ENCODE assay signal across 8 mouse cellular contexts in the genomic region with DNA sequence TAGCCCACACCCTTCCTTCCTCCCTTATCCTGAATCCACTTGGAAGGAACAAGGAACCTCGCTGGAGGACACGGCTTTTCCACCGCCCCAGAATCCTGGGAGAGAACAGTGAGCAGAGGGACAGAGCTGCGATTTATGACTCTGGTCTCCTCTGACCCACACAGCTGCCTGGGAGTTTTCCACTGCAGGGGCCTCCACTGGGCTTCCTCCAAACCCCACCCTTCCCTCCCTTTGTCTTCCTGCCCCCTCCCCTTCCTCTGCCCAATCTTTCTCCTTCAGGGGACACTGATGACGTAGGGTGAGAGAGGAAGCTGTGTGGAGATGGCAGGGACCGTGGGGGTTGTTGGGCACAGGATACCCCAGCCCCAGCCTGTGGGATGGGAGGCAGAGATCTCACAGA. TPM values are rescaled to one million over a fixed set of nuclear protein-coding genes. Genes with fewer than 3 reads are reported as not detected.
DNase-seq lines count a peak whose midpoint lies in the region; ATAC-seq and TF ChIP-seq lines count a peak whose summit lies in the region.

A gene (plus strand): TSS at position 286 of the 400 bp plus-strand sequence.

- no peak for ATAC-seq in forebrain, embryonic 13.5 days
- no peak for ATAC-seq in granulocyte monocyte progenitor cell, adult 5-6 weeks (replicated peaks; ENCODE audit: poor library complexity, severe bottlenecking)
- ATAC-seq in kidney, embryonic 15.5 days (replicated peaks; ENCODE audit: low FRiP score), result peak; percentile 46
- peak; percentile 47 for ATAC-seq in lung, postnatal 0 days
- ATAC-seq in forebrain, embryonic 14.5 days, result no peak
- ATAC-seq in activated CD4-positive, CD25-positive, alpha-beta regulatory T cell, adult 4 months, result no peak

- DNase-seq in forebrain, embryonic 10.5 days (ENCODE audit: extremely low spot score, low spot score), result no peak
- DNase-seq in lung, postnatal 0 days (ENCODE audit: low spot score), result peak; percentile 78
- no peak for DNase-seq in forebrain, embryonic 14.5 days (ENCODE audit: low spot score)
- DNase-seq in left cerebral cortex, postnatal 10 days (ENCODE audit: extremely low spot score in 1 of 2, low spot score in 2 of 2), result no peak

- no peak within 1 kb of the TSS for H3K4me2 ChIP-seq in forebrain, embryonic 13.5 days
- H3K4me2 ChIP-seq in kidney, embryonic 15.5 days, result peak within 1 kb of the TSS; percentile 19; the same call in 1 of the 2 replicates
- no peak within 1 kb of the TSS for H3K4me2 ChIP-seq in lung, postnatal 0 days (replicated peaks; ENCODE audit: low read depth, low read length)
- no peak within 1 kb of the TSS for H3K4me2 ChIP-seq in forebrain, embryonic 14.5 days (ENCODE audit: low read length)

- H3K36me3 ChIP-seq in forebrain, embryonic 10.5 days (replicated peaks), result peaks cover 60% of the 10 kb centered on the region
- peaks cover 54% of the 10 kb centered on the region for H3K36me3 ChIP-seq in forebrain, embryonic 13.5 days (ENCODE audit: poor library complexity, severe bottlenecking)
- H3K36me3 ChIP-seq in kidney, embryonic 15.5 days, result peaks cover 40% of the 10 kb centered on the region
- no peaks in the 10 kb centered on the region; the same call in 1 of the 2 replicates for H3K36me3 ChIP-seq in lung, postnatal 0 days (ENCODE audit: insufficient read depth, low read length)
- peaks cover 42% of the 10 kb centered on the region for H3K36me3 ChIP-seq in forebrain, embryonic 14.5 days (ENCODE audit: control insufficient read depth, insufficient read depth, low read length)

- peaks cover 27% of the 10 kb centered on the region for H3K4me1 ChIP-seq in forebrain, embryonic 10.5 days
- peaks cover 13% of the 10 kb centered on the region for H3K4me1 ChIP-seq in forebrain, embryonic 13.5 days
- H3K4me1 ChIP-seq in kidney, embryonic 15.5 days, result peaks cover 60% of the 10 kb centered on the region
- peaks cover 19% of the 10 kb centered on the region for H3K4me1 ChIP-seq in lung, postnatal 0 days (ENCODE audit: insufficient read depth, low read depth, low read length)
- H3K4me1 ChIP-seq in forebrain, embryonic 14.5 days (ENCODE audit: control insufficient read depth, insufficient read depth, low read length), result peaks cover 5% of the 10 kb centered on the region; the same call in 1 of the 2 replicates

- peak within 1 kb of the TSS; percentile 5; the same call in 1 of the 2 replicates for H3K4me3 ChIP-seq in forebrain, embryonic 10.5 days
- H3K4me3 ChIP-seq in forebrain, embryonic 13.5 days, result no peak within 1 kb of the TSS
- no peak within 1 kb of the TSS for H3K4me3 ChIP-seq in kidney, embryonic 15.5 days (replicated peaks)
- no peak within 1 kb of the TSS for H3K4me3 ChIP-seq in lung, postnatal 0 days (ENCODE audit: low read depth, low read length)
- no peak within 1 kb of the TSS for H3K4me3 ChIP-seq in forebrain, embryonic 14.5 days (ENCODE audit: low read depth, low read length)

- H3K9me3 ChIP-seq in forebrain, embryonic 10.5 days, result no peaks in the 10 kb centered on the region
- H3K9me3 ChIP-seq in forebrain, embryonic 13.5 days (replicated peaks), result no peaks in the 10 kb centered on the region
- no peaks in the 10 kb centered on the region for H3K9me3 ChIP-seq in kidney, embryonic 15.5 days (replicated peaks)
- H3K9me3 ChIP-seq in lung, postnatal 0 days (ENCODE audit: low read length), result no peaks in the 10 kb centered on the region
- no peaks in the 10 kb centered on the region for H3K9me3 ChIP-seq in forebrain, embryonic 14.5 days (replicated peaks; ENCODE audit: control insufficient read depth, low read length)

- peak within 1 kb of the TSS; percentile 41; the same call in 1 of the 2 replicates for H3K27ac ChIP-seq in forebrain, embryonic 10.5 days
- no peak within 1 kb of the TSS for H3K27ac ChIP-seq in forebrain, embryonic 13.5 days
- peak within 1 kb of the TSS; percentile 92 for H3K27ac ChIP-seq in kidney, embryonic 15.5 days
- peak within 1 kb of the TSS; percentile 87 for H3K27ac ChIP-seq in lung, postnatal 0 days (ENCODE audit: low read length)
- no peak within 1 kb of the TSS for H3K27ac ChIP-seq in forebrain, embryonic 14.5 days (ENCODE audit: low read depth, low read length)

- no peak for TF ChIP-seq CTCF in lung, postnatal 0 days (IDR thresholded peaks at IDR 0.05)

- peak; percentile 74 for TF ChIP-seq EP300 in lung, postnatal 0 days (IDR thresholded peaks at IDR 0.05)

- intact Hi-C loops in left cerebral cortex, postnatal 10 days (cut with DNase I), result no loop called here

- no peaks in the 10 kb centered on the region for H3K27me3 ChIP-seq in forebrain, embryonic 10.5 days (ENCODE audit: poor library complexity, severe bottlenecking)
- no peaks in the 10 kb centered on the region for H3K27me3 ChIP-seq in forebrain, embryonic 13.5 days
- no peaks in the 10 kb centered on the region for H3K27me3 ChIP-seq in kidney, embryonic 15.5 days
- H3K27me3 ChIP-seq in lung, postnatal 0 days (replicated peaks; ENCODE audit: insufficient read depth, low read length), result no peaks in the 10 kb centered on the region
- no peaks in the 10 kb centered on the region for H3K27me3 ChIP-seq in forebrain, embryonic 14.5 days (replicated peaks; ENCODE audit: control insufficient read depth, insufficient read depth, low read length)

- WGBS in forebrain, embryonic 10.5 days, result 81% methylated on average over 6 of the region's 6 CpGs
- WGBS in forebrain, embryonic 13.5 days, result 84% methylated on average over 6 of the region's 6 CpGs
- WGBS in kidney, embryonic 15.5 days, result 15% methylated on average over 6 of the region's 6 CpGs
- 13% methylated on average over 6 of the region's 6 CpGs for WGBS in lung, postnatal 0 days
- WGBS in forebrain, embryonic 14.5 days, result 87% methylated on average over 6 of the region's 6 CpGs

- no peak within 1 kb of the TSS for H3K9ac ChIP-seq in forebrain, embryonic 13.5 days
- no peak within 1 kb of the TSS for H3K9ac ChIP-seq in kidney, embryonic 15.5 days
- 0 out of 2 replicates have a peak within 1 kb of the TSS, but pooled peaks have one; percentile 5 for H3K9ac ChIP-seq in lung, postnatal 0 days (replicated peaks; ENCODE audit: low read depth)
- no peak within 1 kb of the TSS for H3K9ac ChIP-seq in forebrain, embryonic 14.5 days (ENCODE audit: low read length)

RNA-seq across cellular contexts. Expression of the gene that starts here (rescaled TPM):
- polyA plus RNA-seq in forebrain, embryonic 10.5 days (2016; fragmentation: Nextera tagmentation; extraction: Ambion mirVana), result 0.35 and 0.52 TPM in 2 replicates
- 0.13 and 0.31 TPM in 2 replicates for polyA plus RNA-seq in forebrain, embryonic 13.5 days (2015; fragmentation: Nextera tagmentation; extraction: Ambion mirVana)
- total RNA-seq in granulocyte monocyte progenitor cell, adult 5-6 weeks (2014; fragmentation: Nextera tagmentation), result 63.2 and 84.0 TPM in 2 replicates
- total RNA-seq in granulocyte monocyte progenitor cell, adult 5-6 weeks (2017), result 57.8 and 64.5 TPM in 2 replicates
- 3.0 and 4.1 TPM in 2 replicates for polyA plus RNA-seq in kidney, embryonic 15.5 days (2015; fragmentation: Nextera tagmentation; extraction: Ambion mirVana)
- polyA plus RNA-seq in lung, postnatal 0 days (2015; fragmentation: Nextera tagmentation; extraction: Ambion mirVana), result 10.5 and 11.9 TPM in 2 replicates
- 0.11 TPM in 1 of 2 replicates, not detected in the other for polyA plus RNA-seq in forebrain, embryonic 14.5 days (2014; fragmentation: Nextera tagmentation; extraction: Ambion mirVana)
- not detected for polyA plus RNA-seq in activated CD4-positive, CD25-positive, alpha-beta regulatory T cell, adult 4 months (2017; shearing (Covaris generic))
- not detected for total RNA-seq in left cerebral cortex, postnatal 10 days (2021)

Comparison
In these comparisons a context has a peak if more than half of its experiments do, and no peak if none do; other contexts are left out.
1. RNA of the gene that starts here (total RNA-seq): 57.8 to 84.0 TPM in granulocyte monocyte progenitor cell, adult 5-6 weeks; not detected in left cerebral cortex, postnatal 10 days; every median in the first group is over 10 times any median in the second.
2. H3K27ac ChIP-seq: peak in forebrain, embryonic 10.5 days (single experiment), kidney, embryonic 15.5 days (single experiment) and lung, postnatal 0 days (single experiment); none in forebrain, embryonic 13.5 days (single experiment) and forebrain, embryonic 14.5 days (single experiment).
3. ATAC-seq: peak in kidney, embryonic 15.5 days (single experiment) and lung, postnatal 0 days (single experiment); none in forebrain, embryonic 13.5 days (single experiment), granulocyte monocyte progenitor cell, adult 5-6 weeks (single experiment), forebrain, embryonic 14.5 days (single experiment) and activated CD4-positive, CD25-positive, alpha-beta regulatory T cell, adult 4 months (single experiment).